Mouse (Mus musculus): Measurements from ENCODE around the gene Ssh2. TPM values are rescaled to one million over a fixed set of nuclear protein-coding genes. Genes with fewer than 3 reads are reported as not detected.
"Not testable (repeated sequence)": the region's sequence is repeated elsewhere in the genome, so short reads cannot be mapped to it uniquely, and the experiment has no call there.

The Ssh2 gene
- total RNA-seq, 1 experiment, result 7.7 TPM

- no peak for DNase-seq (ENCODE audit: low read depth, low spot score)
- Histone ChIP-seq H3K4me3 (ENCODE audit: insufficient read depth in 1 of 2, low read depth in 1 of 2, low read length in 2 of 2, poor library complexity in 1 of 2, severe bottlenecking in 1 of 2) (no peak overlapping the region), H3K36me3 (ENCODE audit: control insufficient read depth, insufficient read depth, low read length, poor library complexity, severe bottlenecking) (no peaks in the 10 kb centered on the region), H3K4me1 (ENCODE audit: control insufficient read depth in 2 of 2, insufficient read depth in 2 of 2, low read length in 2 of 2, poor library complexity in 1 of 2) (no peaks in the 10 kb centered on the region), H3K27ac (ENCODE audit: insufficient read depth, low read depth, low read length, poor library complexity, severe bottlenecking) (no peak overlapping the region), H3K9me3 (ENCODE audit: control insufficient read depth, insufficient read depth, low read depth, low read length) (no peaks in the 10 kb centered on the region), H3K9ac (ENCODE audit: insufficient read depth, low read depth, low read length, poor library complexity, severe bottlenecking) (no peak overlapping the region)
- in situ Hi-C loops (cut with MboI; ENCODE audit: low sequenced_read_pairs in 2 of 2, unreplicated experiment in 2 of 2), result no loop called here
- TF ChIP-seq HCFC1 (IDR thresholded peaks at IDR 0.05; ENCODE audit: borderline replicate concordance, insufficient read depth, low read length), result no peak
- TF ChIP-seq CHD2 (IDR thresholded peaks at IDR 0.05; ENCODE audit: low read depth, low read length), result no peak
- no peak for TF ChIP-seq ZC3H11A (IDR thresholded peaks at IDR 0.05; ENCODE audit: borderline replicate concordance, low read depth, low read length)
- TF ChIP-seq MAFK (IDR thresholded peaks at IDR 0.05; ENCODE audit: insufficient read depth, low read depth, low read length), result no peak
- no peak for TF ChIP-seq ZNF384 (IDR thresholded peaks at IDR 0.05; ENCODE audit: low read depth, low read length)
Measured at GRCm38 (mm10) chr11:77381174-77381573, 165.1 kb downstream of the Ssh2 start.

GRCm38 (mm10) chr11:77384151-77384550 lies 168.1 kb downstream of the Ssh2 start:
- no peak overlapping the region for H3K4me3 ChIP-seq (ENCODE audit: insufficient read depth in 1 of 2, low read depth in 1 of 2, low read length in 2 of 2, poor library complexity in 1 of 2, severe bottlenecking in 1 of 2)
- H3K9ac ChIP-seq (ENCODE audit: insufficient read depth, low read depth, low read length, poor library complexity, severe bottlenecking), result no peak overlapping the region
- no peak for DNase-seq (ENCODE audit: low read depth, low spot score)
- H3K4me1 ChIP-seq (ENCODE audit: control insufficient read depth in 2 of 2, insufficient read depth in 2 of 2, low read length in 2 of 2, poor library complexity in 1 of 2), result no peaks in the 10 kb centered on the region
- no peak overlapping the region for H3K27ac ChIP-seq (ENCODE audit: insufficient read depth, low read depth, low read length, poor library complexity, severe bottlenecking)
- no peaks in the 10 kb centered on the region for H3K9me3 ChIP-seq (ENCODE audit: control insufficient read depth, insufficient read depth, low read depth, low read length)
- in situ Hi-C loops (cut with MboI; ENCODE audit: low sequenced_read_pairs in 2 of 2, unreplicated experiment in 2 of 2), result no loop called here
- TF ChIP-seq ZNF384 (IDR thresholded peaks at IDR 0.05; ENCODE audit: low read depth, low read length) (no peak), HCFC1 (IDR thresholded peaks at IDR 0.05; ENCODE audit: borderline replicate concordance, insufficient read depth, low read length) (no peak), ZC3H11A (IDR thresholded peaks at IDR 0.05; ENCODE audit: borderline replicate concordance, low read depth, low read length) (no peak), MAFK (IDR thresholded peaks at IDR 0.05; ENCODE audit: insufficient read depth, low read depth, low read length) (no peak), CHD2 (IDR thresholded peaks at IDR 0.05; ENCODE audit: low read depth, low read length) (no peak)
- H3K36me3 ChIP-seq (ENCODE audit: control insufficient read depth, insufficient read depth, low read length, poor library complexity, severe bottlenecking), result no peaks in the 10 kb centered on the region

GRCm38 (mm10) chr11:77385706-77386690 lies 169.9 kb downstream of the Ssh2 start:
- Histone ChIP-seq H3K27ac (ENCODE audit: insufficient read depth, low read depth, low read length, poor library complexity, severe bottlenecking) (no peak overlapping the region), H3K9ac (ENCODE audit: insufficient read depth, low read depth, low read length, poor library complexity, severe bottlenecking) (no peak overlapping the region), H3K4me3 (ENCODE audit: insufficient read depth in 1 of 2, low read depth in 1 of 2, low read length in 2 of 2, poor library complexity in 1 of 2, severe bottlenecking in 1 of 2) (no peak overlapping the region), H3K9me3 (ENCODE audit: control insufficient read depth, insufficient read depth, low read depth, low read length) (no peaks in the 10 kb centered on the region), H3K4me1 (ENCODE audit: control insufficient read depth in 2 of 2, insufficient read depth in 2 of 2, low read length in 2 of 2, poor library complexity in 1 of 2) (no peaks in the 10 kb centered on the region), H3K36me3 (ENCODE audit: control insufficient read depth, insufficient read depth, low read length, poor library complexity, severe bottlenecking) (no peaks in the 10 kb centered on the region)
- DNase-seq (ENCODE audit: low read depth, low spot score), result no peak
- in situ Hi-C loops (cut with MboI; ENCODE audit: low sequenced_read_pairs in 2 of 2, unreplicated experiment in 2 of 2), result no loop called here
- TF ChIP-seq CHD2 (IDR thresholded peaks at IDR 0.05; ENCODE audit: low read depth, low read length), result no peak
- no peak for TF ChIP-seq HCFC1 (IDR thresholded peaks at IDR 0.05; ENCODE audit: borderline replicate concordance, insufficient read depth, low read length)

DNA sequence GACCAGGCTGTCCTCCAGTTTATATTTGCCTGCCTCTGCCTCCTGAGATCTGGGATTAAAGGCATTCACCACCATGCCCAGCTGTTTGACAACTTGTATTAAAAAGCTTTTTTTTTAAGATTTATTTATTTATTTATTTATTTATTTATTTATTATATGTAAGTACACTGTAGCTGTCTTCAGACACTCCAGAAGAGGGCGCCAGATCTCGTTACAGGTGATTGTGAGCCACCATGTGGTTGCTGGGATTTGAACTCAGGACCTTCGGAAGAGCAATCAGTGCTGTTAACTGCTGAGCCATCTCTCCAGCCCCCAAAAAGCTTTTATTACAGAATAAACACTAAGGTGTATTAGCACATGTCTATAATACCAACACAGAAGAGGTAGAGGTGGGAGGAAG lies 172.1 kb downstream of the Ssh2 start:
- in situ Hi-C loops (cut with MboI; ENCODE audit: low sequenced_read_pairs in 2 of 2, unreplicated experiment in 2 of 2); H3K27ac ChIP-seq (ENCODE audit: insufficient read depth, low read depth, low read length, poor library complexity, severe bottlenecking); H3K9ac ChIP-seq (ENCODE audit: insufficient read depth, low read depth, low read length, poor library complexity, severe bottlenecking); H3K9me3 ChIP-seq (ENCODE audit: control insufficient read depth, insufficient read depth, low read depth, low read length); H3K36me3 ChIP-seq (ENCODE audit: control insufficient read depth, insufficient read depth, low read length, poor library complexity, severe bottlenecking); DNase-seq (ENCODE audit: low read depth, low spot score); H3K4me1 ChIP-seq (ENCODE audit: control insufficient read depth in 2 of 2, insufficient read depth in 2 of 2, low read length in 2 of 2, poor library complexity in 1 of 2); H3K4me3 ChIP-seq (ENCODE audit: insufficient read depth in 1 of 2, low read depth in 1 of 2, low read length in 2 of 2, poor library complexity in 1 of 2, severe bottlenecking in 1 of 2): not testable (repeated sequence)

- H3K4me3 ChIP-seq (ENCODE audit: insufficient read depth in 1 of 2, low read depth in 1 of 2, low read length in 2 of 2, poor library complexity in 1 of 2, severe bottlenecking in 1 of 2), result no peak overlapping the region
- no peak overlapping the region for H3K9ac ChIP-seq (ENCODE audit: insufficient read depth, low read depth, low read length, poor library complexity, severe bottlenecking)
- H3K4me1 ChIP-seq (ENCODE audit: control insufficient read depth in 2 of 2, insufficient read depth in 2 of 2, low read length in 2 of 2, poor library complexity in 1 of 2), result no peaks in the 10 kb centered on the region
- in situ Hi-C loops (cut with MboI; ENCODE audit: low sequenced_read_pairs in 2 of 2, unreplicated experiment in 2 of 2), result no loop called here
- no peak for DNase-seq (ENCODE audit: low read depth, low spot score)
- H3K9me3 ChIP-seq (ENCODE audit: control insufficient read depth, insufficient read depth, low read depth, low read length), result no peaks in the 10 kb centered on the region
- TF ChIP-seq MAFK (IDR thresholded peaks at IDR 0.05; ENCODE audit: insufficient read depth, low read depth, low read length), result 0 out of 2 replicates have a peak, but pooled peaks have one; percentile 23
- no peak for TF ChIP-seq ZC3H11A (IDR thresholded peaks at IDR 0.05; ENCODE audit: borderline replicate concordance, low read depth, low read length)
- TF ChIP-seq HCFC1 (IDR thresholded peaks at IDR 0.05; ENCODE audit: borderline replicate concordance, insufficient read depth, low read length), result no peak
- TF ChIP-seq CHD2 (IDR thresholded peaks at IDR 0.05; ENCODE audit: low read depth, low read length), result no peak
- no peak for TF ChIP-seq ZNF384 (IDR thresholded peaks at IDR 0.05; ENCODE audit: low read depth, low read length)
- no peak overlapping the region for H3K27ac ChIP-seq (ENCODE audit: insufficient read depth, low read depth, low read length, poor library complexity, severe bottlenecking)
- no peaks in the 10 kb centered on the region for H3K36me3 ChIP-seq (ENCODE audit: control insufficient read depth, insufficient read depth, low read length, poor library complexity, severe bottlenecking)
Measured at GRCm38 (mm10) chr11:77395539-77395938, 179.5 kb downstream of the Ssh2 start.

Data from ES-E14 (cell line).